Mouse (Mus musculus): ENCODE measurements at regions not wholly inside any gene's neighbourhood (a gene's known extent, or its start where the extent isn't known, plus 50 kb on each side); places are given as distances from the start of the nearest gene placed in this dataset.

DNA sequence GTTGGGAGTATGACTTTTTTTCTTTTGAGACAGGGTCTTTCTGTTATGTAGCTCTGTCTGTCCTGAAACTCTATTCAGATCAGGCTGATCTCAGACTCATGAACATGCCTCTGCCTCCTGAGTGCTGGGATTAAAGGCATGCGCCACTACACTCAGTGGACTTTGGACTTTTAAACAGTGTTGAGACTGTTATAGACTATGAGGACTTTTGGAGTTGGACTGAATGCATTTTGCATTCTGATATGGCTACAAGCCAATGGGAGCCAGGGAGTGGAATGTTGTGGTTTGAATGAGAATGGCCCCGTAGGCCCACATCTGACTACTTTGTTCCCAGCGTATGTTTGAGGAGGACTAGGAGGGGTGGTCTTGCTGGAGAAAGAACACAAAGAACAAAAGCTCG is 165.4 kb downstream of the Sec23ip start:
- Histone ChIP-seq H3K4me2 (no peak overlapping the region), H3K27me3 (no peaks in the 10 kb centered on the region), H3K4me3 (no peak overlapping the region), H3K4me1 (replicated peaks) (no peaks in the 10 kb centered on the region), H3K27ac (no peak overlapping the region), H3K9me3 (peaks cover 5% of the 10 kb centered on the region; the same call in 1 of the 2 replicates), H3K36me3 (no peaks in the 10 kb centered on the region), H3K9ac (no peak overlapping the region)
- 84% methylated on average over 4 of the region's 4 CpGs for WGBS
- ATAC-seq (ENCODE audit: low FRiP score), result no peak

DNA sequence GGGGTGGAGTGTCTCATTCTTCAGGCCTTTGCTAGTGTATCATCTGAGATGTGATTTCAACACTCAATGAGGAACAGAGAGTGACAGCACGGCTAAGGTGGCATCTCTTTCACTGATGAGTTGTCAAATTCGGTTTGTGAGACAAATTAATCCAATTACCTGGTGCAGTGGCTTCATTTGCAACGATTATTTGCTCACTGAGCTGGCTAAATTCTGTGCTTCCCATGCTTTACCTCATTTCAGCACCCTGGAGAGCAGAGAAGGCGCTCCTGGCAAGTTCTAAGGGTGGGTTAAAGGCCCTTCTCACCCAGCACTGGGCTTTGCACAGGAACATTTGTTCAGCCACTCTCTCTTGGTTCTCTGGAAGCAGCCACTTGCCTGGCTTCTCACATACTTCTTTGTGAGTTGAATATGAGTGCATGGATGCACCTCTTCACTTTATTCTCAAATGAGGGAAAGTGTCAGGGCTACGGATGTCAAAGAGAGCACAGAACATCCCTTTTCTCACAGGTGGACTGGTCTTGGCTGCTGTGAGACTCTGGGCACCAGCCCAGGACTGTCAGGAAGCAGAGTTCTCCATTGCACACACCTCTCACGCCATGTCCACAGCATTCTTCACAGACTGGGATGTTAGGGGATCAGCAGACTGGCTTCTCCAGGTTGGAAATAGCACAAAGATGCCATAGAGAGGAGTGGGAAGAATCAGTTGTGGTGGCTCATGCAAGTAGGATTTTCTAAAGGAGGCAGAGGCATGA is 193.4 kb downstream of the Sec23ip start:
- H3K4me1 ChIP-seq (replicated peaks), result no peaks in the 10 kb centered on the region
- no peaks in the 10 kb centered on the region for H3K36me3 ChIP-seq
- no peak overlapping the region for H3K4me3 ChIP-seq
- no peak overlapping the region for H3K27ac ChIP-seq
- H3K4me2 ChIP-seq, result no peak overlapping the region
- no peaks in the 10 kb centered on the region for H3K9me3 ChIP-seq
- no peak for ATAC-seq (ENCODE audit: low FRiP score)
- 52% methylated on average over 6 of the region's 6 CpGs for WGBS
- H3K27me3 ChIP-seq, result no peaks in the 10 kb centered on the region
- no peak overlapping the region for H3K9ac ChIP-seq

DNA sequence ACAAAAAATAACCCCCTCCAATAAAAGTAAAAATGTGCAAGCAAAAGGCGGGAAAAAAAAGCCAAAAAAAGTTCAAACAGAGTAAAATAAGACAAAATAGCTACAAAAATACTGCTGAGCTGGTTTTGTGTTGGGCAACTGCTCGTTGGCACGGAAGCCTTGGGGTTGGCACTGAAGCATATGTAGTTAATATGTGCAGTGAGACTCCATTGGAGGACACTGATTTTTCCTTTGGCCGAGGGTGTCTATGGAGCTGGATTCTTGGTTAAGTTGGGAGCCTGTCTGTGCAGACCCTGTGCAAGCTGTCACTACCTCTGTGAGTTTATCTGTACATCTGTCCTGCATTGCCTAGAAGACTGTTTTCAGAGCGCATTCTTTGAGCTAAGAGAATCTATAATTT is 215.8 kb downstream of the Sec23ip start:
- Histone ChIP-seq H3K36me3 (no peaks in the 10 kb centered on the region), H3K27ac (no peak overlapping the region), H3K4me3 (no peak overlapping the region), H3K9ac (no peak overlapping the region), H3K27me3 (no peaks in the 10 kb centered on the region), H3K4me1 (replicated peaks) (no peaks in the 10 kb centered on the region), H3K9me3 (no peaks in the 10 kb centered on the region), H3K4me2 (no peak overlapping the region)
- 95% methylated on average over 5 of the region's 5 CpGs for WGBS
- ATAC-seq (ENCODE audit: low FRiP score), result no peak

DNA sequence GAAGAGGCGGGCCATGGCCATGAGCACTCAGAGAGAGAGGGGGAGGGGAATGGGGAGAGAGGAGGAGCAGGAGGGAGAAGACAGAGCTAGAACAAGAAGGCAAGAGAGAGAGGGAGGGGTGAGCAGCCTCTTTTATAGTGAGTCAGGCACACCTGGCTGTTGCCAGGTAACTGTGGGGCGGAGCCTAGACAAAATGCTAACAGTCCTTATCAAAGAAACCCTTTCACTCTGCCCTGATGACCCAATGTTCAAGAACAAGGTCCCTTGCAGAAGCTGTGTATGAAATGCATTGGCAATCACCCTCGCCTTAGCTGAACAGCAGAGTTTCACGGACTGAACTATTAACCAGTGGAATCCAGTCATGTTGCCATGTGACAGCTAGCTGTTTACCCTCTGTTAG is 235.2 kb downstream of the Sec23ip start:
- H3K4me1 ChIP-seq (replicated peaks), result no peaks in the 10 kb centered on the region; the same call in 1 of the 2 replicates
- no peak overlapping the region for H3K27ac ChIP-seq
- H3K36me3 ChIP-seq, result no peaks in the 10 kb centered on the region
- H3K4me2 ChIP-seq, result no peak overlapping the region
- WGBS, result 87% methylated on average over 3 of the region's 4 CpGs
- H3K4me3 ChIP-seq, result no peak overlapping the region
- no peaks in the 10 kb centered on the region for H3K9me3 ChIP-seq
- H3K9ac ChIP-seq, result no peak overlapping the region
- no peaks in the 10 kb centered on the region for H3K27me3 ChIP-seq
- no peak for ATAC-seq (ENCODE audit: low FRiP score)

DNA sequence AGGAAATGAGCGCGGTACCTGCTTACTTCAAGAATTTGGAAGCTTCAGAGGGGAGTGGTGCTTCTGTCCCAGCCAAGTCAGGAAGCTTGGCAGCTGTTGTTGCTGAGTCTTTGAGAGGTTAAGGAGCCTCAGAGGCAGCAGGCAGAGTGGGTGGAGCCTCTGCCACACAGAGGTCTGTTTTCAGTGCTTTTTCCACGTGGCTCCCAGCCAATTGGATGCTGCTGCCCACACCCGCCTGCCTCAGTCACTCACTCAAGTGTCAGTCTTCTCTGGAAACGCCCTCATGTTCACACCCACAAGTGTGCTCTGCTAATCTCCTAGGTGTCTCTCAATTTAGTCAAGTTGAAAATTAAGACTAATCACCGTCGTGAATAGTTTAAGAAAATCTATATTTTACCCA is 236.1 kb downstream of the Sec23ip start:
- H3K4me3 ChIP-seq, result no peak overlapping the region
- H3K36me3 ChIP-seq, result no peaks in the 10 kb centered on the region
- no peak overlapping the region for H3K4me2 ChIP-seq
- 50% methylated on average over 7 of the region's 7 CpGs for WGBS
- H3K27me3 ChIP-seq, result no peaks in the 10 kb centered on the region
- no peaks in the 10 kb centered on the region for H3K9me3 ChIP-seq
- no peaks in the 10 kb centered on the region; the same call in 1 of the 2 replicates for H3K4me1 ChIP-seq (replicated peaks)
- ATAC-seq (ENCODE audit: low FRiP score), result no peak
- H3K27ac ChIP-seq, result no peak overlapping the region
- no peak overlapping the region for H3K9ac ChIP-seq

DNA sequence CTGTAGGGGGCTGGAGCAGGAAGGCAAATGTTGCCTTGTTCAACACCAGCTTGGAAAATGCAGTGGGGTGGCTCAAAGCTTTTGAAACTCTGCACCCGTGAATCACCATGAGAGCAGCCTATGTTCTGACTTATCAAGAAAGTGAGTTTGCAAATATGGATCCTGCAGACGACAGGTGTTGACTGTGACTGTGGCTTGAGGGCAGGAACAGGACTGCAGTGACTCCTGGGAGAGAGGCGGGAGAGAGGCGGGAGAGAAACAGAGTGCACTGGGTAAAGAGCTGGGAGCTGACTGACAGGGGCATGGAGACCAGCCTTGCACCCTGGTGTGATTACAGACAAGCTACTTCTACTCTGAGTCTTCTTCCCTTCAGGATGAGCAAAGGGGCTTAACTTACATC is 254.0 kb downstream of the Sec23ip start:
- no peak overlapping the region for H3K27ac ChIP-seq
- no peak overlapping the region for H3K4me3 ChIP-seq
- no peak overlapping the region for H3K9ac ChIP-seq
- H3K36me3 ChIP-seq, result no peaks in the 10 kb centered on the region
- no peaks in the 10 kb centered on the region for H3K27me3 ChIP-seq
- no peaks in the 10 kb centered on the region for H3K4me1 ChIP-seq (replicated peaks)
- WGBS, result 68% methylated on average over 4 of the region's 4 CpGs
- no peaks in the 10 kb centered on the region for H3K9me3 ChIP-seq
- ATAC-seq (ENCODE audit: low FRiP score), result no peak
- H3K4me2 ChIP-seq, result no peak overlapping the region

DNA sequence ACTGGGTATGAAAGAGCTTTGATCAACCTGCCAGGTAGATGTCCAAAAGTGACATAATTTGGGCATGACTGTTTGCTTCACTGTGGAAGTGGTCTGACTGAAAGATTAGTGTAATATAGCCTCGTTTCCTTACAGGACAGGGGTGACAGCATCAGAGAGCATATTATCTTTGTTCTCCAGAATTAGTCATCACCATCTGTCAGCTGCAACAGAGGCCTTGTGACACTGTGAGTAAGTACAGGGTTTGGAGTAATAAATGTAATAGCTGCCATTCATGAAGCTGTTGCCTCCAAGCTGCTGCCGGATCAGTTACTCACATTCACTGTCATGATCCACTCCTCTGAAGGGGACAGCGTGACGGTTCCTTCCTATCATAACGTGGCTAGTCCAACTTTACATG is 254.4 kb upstream of the Plpp4 start:
- 77% methylated on average over 5 of the region's 5 CpGs for WGBS
- Histone ChIP-seq H3K4me3 (no peak overlapping the region), H3K9ac (no peak overlapping the region), H3K36me3 (no peaks in the 10 kb centered on the region), H3K4me2 (no peak overlapping the region), H3K4me1 (replicated peaks) (no peaks in the 10 kb centered on the region), H3K27me3 (no peaks in the 10 kb centered on the region), H3K9me3 (no peaks in the 10 kb centered on the region), H3K27ac (no peak overlapping the region)
- ATAC-seq (ENCODE audit: low FRiP score), result no peak

DNA sequence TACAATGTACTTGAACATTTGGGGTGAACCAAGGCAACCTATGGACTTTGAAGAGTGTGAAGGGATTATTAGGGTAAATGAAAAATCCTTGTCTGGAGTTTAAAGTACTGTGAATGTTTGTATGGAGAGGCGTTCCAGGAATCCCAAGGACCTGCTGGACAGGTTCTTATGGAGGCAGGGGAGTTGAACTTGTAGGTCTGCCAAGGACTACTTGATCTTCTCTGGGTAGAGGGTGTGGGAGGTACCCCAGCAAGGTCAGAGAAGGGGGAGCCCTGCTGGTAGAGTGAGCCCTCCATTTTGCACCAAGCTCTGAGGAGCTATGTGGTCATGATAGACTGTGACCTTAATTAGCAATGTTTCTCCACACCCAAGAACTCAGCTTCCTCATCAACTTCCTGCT is 253.7 kb upstream of the Plpp4 start:
- Histone ChIP-seq H3K4me1 (replicated peaks) (no peaks in the 10 kb centered on the region), H3K9ac (no peak overlapping the region), H3K4me3 (no peak overlapping the region), H3K36me3 (no peaks in the 10 kb centered on the region), H3K9me3 (no peaks in the 10 kb centered on the region), H3K27ac (no peak overlapping the region), H3K27me3 (no peaks in the 10 kb centered on the region), H3K4me2 (no peak overlapping the region)
- 83% methylated on average over 1 of the region's 1 CpGs for WGBS
- no peak for ATAC-seq (ENCODE audit: low FRiP score)

DNA sequence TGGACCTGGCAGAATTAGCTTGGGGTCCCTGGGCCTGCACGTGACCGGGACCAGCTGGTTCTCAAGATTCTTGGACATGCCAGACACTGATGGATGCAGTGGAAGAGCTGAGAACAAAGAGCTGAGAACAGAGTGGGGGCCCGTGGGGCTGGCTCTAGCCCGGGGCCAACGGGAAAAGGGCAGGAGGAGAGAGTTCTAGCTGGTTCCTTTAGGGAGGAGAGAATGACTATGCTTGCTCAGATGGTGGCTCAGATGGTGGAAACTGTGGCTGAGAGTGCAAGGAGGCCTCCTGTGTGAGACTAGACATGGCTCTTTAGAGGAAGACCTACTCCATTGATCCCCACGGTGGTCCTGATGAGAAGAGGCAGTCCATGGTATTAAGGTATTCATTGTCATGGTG is 240.5 kb upstream of the Plpp4 start:
- H3K9ac ChIP-seq, result no peak overlapping the region
- no peak overlapping the region for H3K4me3 ChIP-seq
- H3K27me3 ChIP-seq, result no peaks in the 10 kb centered on the region
- H3K36me3 ChIP-seq, result no peaks in the 10 kb centered on the region
- whole genome bisulfite sequencing, result 89% methylated on average over 6 of the region's 6 CpGs
- H3K27ac ChIP-seq, result no peak overlapping the region
- H3K9me3 ChIP-seq, result no peaks in the 10 kb centered on the region; the same call in 1 of the 2 replicates
- ATAC-seq (ENCODE audit: low FRiP score), result no peak
- no peaks in the 10 kb centered on the region for H3K4me1 ChIP-seq (replicated peaks)
- no peak overlapping the region for H3K4me2 ChIP-seq

DNA sequence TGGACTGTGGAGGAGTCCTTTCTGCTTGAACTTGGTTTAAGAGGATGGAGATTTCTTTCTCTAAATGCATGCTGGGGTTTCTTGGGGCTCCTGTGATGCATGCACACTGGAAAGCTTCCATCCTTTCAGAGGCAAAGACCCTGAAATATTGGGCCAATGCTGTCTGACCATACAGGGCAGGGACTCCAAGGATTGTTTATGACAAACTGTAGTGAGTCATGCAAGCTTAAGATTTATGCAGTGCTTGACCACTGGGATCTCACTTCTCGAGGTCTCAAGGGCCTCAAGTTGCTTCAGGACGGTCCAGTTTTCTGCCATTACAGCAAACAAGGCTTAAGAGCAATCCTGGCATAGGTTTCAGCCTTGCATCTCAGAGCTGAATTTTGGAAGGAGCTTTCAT is 229.7 kb upstream of the Plpp4 start:
- no peak for ATAC-seq (ENCODE audit: low FRiP score)
- Histone ChIP-seq H3K27me3 (no peaks in the 10 kb centered on the region), H3K4me1 (replicated peaks) (no peaks in the 10 kb centered on the region), H3K9ac (no peak overlapping the region), H3K4me3 (no peak overlapping the region), H3K4me2 (no peak overlapping the region), H3K27ac (no peak overlapping the region), H3K36me3 (no peaks in the 10 kb centered on the region), H3K9me3 (no peaks in the 10 kb centered on the region)
- 82% methylated on average over 2 of the region's 2 CpGs for WGBS

DNA sequence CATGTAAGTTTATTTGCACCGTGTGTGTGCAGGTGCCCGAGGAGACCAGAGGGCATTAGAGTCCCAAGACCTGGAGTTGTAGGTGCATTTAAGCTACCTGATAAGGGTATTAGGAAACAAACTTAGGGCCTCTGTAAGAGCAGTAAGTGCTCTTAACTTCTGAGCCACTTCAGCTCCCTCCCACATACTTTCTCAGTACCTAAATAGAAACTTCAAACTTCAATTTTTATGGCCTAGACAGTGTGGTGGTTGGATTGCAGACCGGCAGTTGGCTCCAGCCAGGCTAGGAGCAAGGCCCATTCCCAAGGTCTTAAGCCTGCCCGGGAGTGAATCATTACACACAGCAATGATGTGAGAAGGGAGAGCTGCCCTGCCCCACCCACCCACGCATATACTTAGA is 208.8 kb upstream of the Plpp4 start:
- Histone ChIP-seq H3K4me3 (no peak overlapping the region), H3K4me2 (no peak overlapping the region), H3K4me1 (replicated peaks) (no peaks in the 10 kb centered on the region), H3K9ac (no peak overlapping the region), H3K27me3 (no peaks in the 10 kb centered on the region), H3K36me3 (no peaks in the 10 kb centered on the region), H3K27ac (no peak overlapping the region), H3K9me3 (no peaks in the 10 kb centered on the region)
- ATAC-seq (ENCODE audit: low FRiP score), result no peak
- WGBS, result 80% methylated on average over 5 of the region's 5 CpGs

DNA sequence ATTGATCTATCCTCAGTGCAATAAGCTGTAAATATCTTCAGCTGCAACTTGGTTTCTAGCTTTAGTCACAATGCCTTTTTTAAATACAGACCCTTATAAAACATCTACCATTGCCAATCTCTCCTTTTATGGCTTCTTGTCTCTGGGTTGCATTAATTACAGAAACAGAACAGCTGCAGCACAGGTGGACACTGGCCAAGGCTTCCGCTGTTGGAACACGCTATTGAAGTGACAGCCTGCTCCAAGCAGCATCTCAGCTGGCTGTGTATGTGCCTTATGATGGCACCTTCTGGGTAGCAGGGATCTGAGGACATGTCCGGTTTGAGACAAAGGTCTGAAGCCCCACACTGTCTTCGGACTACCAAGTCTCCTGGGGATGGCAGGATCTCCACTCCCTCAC is 207.1 kb upstream of the Plpp4 start:
- Histone ChIP-seq H3K9ac (no peak overlapping the region), H3K4me2 (no peak overlapping the region), H3K4me1 (replicated peaks) (no peaks in the 10 kb centered on the region), H3K9me3 (no peaks in the 10 kb centered on the region), H3K27me3 (no peaks in the 10 kb centered on the region), H3K27ac (no peak overlapping the region), H3K4me3 (no peak overlapping the region), H3K36me3 (no peaks in the 10 kb centered on the region)
- WGBS, result 76% methylated on average over 4 of the region's 4 CpGs
- no peak for ATAC-seq (ENCODE audit: low FRiP score)

DNA sequence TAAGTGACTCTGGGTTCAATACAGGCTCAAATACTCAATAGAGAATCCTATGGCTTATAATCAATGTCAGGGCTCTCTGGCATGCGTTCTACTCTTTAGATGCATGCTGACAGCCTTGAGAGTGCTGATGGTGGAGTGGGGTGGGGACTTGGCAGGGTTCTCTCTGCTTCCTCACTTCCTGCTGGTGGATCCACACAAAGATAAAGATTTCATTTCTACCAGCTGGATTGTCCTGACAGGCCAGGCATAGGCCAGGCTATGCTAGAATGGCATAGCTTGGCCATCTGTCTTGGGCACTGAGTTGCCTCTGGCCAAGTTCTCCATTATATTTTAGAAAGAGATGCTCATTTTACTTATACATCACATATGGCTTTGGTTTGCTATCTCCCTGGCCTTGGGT is 206.2 kb upstream of the Plpp4 start:
- Histone ChIP-seq H3K27me3 (no peaks in the 10 kb centered on the region), H3K36me3 (no peaks in the 10 kb centered on the region), H3K27ac (no peak overlapping the region), H3K9me3 (no peaks in the 10 kb centered on the region), H3K4me2 (no peak overlapping the region), H3K9ac (no peak overlapping the region), H3K4me3 (no peak overlapping the region), H3K4me1 (replicated peaks) (no peaks in the 10 kb centered on the region)
- 85% methylated on average over 1 of the region's 1 CpGs for WGBS
- no peak for ATAC-seq (ENCODE audit: low FRiP score)
